Mouse (Mus musculus) midbrain, embryonic 14.5 days (tissue): ENCODE results near the gene Stpg2. TPM values are rescaled to one million over a fixed set of nuclear protein-coding genes. Genes with fewer than 3 reads are reported as not detected.
"Not testable (repeated sequence)": the region's sequence is repeated elsewhere in the genome, so short reads cannot be mapped to it uniquely, and the experiment has no call there.

Experiments
- ATAC-seq: fragments of 200-750 bp; cut with Nextera tagmentation; 2 replicates; pipeline ENCODE4 v1.8.0; 2017; ENCODE audit warnings: moderate number of reproducible peaks, moderate library complexity; ENCODE audit not compliant: low FRiP score, low TSS enrichment
- DNase-seq: peaks from one replicate; pipeline ENCODE4 v3.0.0-alpha.2; 2015
- H3K27ac ChIP-seq: fragments of 300-500 bp; sonication (generic); replicated peaks from 2 replicates; pipeline ENCODE4 v1.5.1; 2014; ENCODE audit warnings: mild to moderate bottlenecking, low read depth, low read length, moderate library complexity
- H3K27me3 ChIP-seq: fragments of 300-500 bp; sonication (generic); 2 replicates; pipeline ENCODE4 v1.6.1; 2014; ENCODE audit warnings: low read length, control low read depth, mixed read lengths; ENCODE audit not compliant: control insufficient read depth, insufficient read depth
- H3K36me3 ChIP-seq: fragments of 300-500 bp; sonication (generic); 2 replicates; pipeline ENCODE4 v1.6.1; 2014; ENCODE audit warnings: low read length, control low read depth; ENCODE audit not compliant: control insufficient read depth, insufficient read depth
- H3K4me1 ChIP-seq: fragments of 300-500 bp; sonication (generic); 2 replicates; pipeline ENCODE4 v1.6.1; 2014; ENCODE audit warnings: mild to moderate bottlenecking, antibody characterized with exemption, low read length, control low read depth; ENCODE audit not compliant: control insufficient read depth, insufficient read depth
- H3K4me2 ChIP-seq: fragments of 300-500 bp; sonication (generic); 2 replicates; pipeline ENCODE4 v1.6.1; 2014; ENCODE audit warnings: mild to moderate bottlenecking, low read length, moderate library complexity
- H3K4me3 ChIP-seq: fragments of 300-500 bp; sonication (generic); replicated peaks from 2 replicates; pipeline ENCODE4 v1.5.1; 2014; ENCODE audit warnings: low read depth, low read length
- H3K9ac ChIP-seq: fragments of 300-500 bp; sonication (generic); replicated peaks from 2 replicates; pipeline ENCODE4 v1.6.1; 2014; ENCODE audit warnings: mild to moderate bottlenecking, low read length, moderate library complexity
- H3K9me3 ChIP-seq: fragments of 300-500 bp; sonication (generic); 2 replicates; pipeline ENCODE4 v1.6.1; 2016; ENCODE audit warnings: low read length, control low read depth, mixed read lengths; ENCODE audit not compliant: control insufficient read depth
- WGBS: fragments of 180-500 bp; shearing (Covaris S2); extraction: QIAGEN DNeasy Blood & Tissue Kit; methylation state at CpG from one replicate; pipeline ENCODE4 v1.1.7; 2014; 5-methylcytosine and 5-hydroxymethylcytosine counted together
- polyA plus RNA-seq: library from polyadenylated mRNA; unstranded; fragments of >200 nt; fragmentation: Nextera tagmentation; extraction: Ambion mirVana; gene quantifications from 2 replicates; pipeline ENCODE4 v1.2.1, GENCODE M21; 2014

Gene Stpg2
- polyA plus RNA-seq, 1 experiment from 2014 or later = 0.20 TPM

DNA sequence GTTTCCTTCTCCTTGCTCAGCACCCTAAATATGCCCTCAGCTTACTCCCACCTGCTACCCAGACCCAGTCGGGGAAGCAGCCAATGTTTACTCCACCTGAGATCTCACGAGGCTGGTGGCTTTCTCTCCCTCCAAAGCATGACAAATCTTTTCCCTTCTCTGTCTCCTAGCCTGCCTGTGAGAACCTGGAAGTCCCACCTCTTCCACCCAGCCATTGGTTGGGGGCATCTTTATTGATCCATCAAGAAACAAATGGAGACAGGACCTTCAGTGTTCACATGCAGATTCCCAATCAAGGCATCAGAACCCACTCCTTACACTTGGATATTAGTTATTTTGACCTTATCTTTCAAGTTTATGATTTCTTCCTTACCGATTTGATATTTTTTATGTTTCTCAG lies 7.1 kb upstream of the Stpg2 start:
- H3K9ac ChIP-seq = no peak overlapping the region
- H3K27me3 ChIP-seq = peaks cover 6% of the 10 kb centered on the region
- no peak overlapping the region for H3K4me3 ChIP-seq
- H3K36me3 ChIP-seq = no peaks in the 10 kb centered on the region
- no peaks in the 10 kb centered on the region for H3K4me1 ChIP-seq
- no peaks in the 10 kb centered on the region for H3K9me3 ChIP-seq
- no peak overlapping the region for H3K27ac ChIP-seq
- ATAC-seq (no peak), DNase-seq (no peak)
- 65% methylated on average over 3 of the region's 3 CpGs for WGBS
- H3K4me2 ChIP-seq = no peak overlapping the region

DNA sequence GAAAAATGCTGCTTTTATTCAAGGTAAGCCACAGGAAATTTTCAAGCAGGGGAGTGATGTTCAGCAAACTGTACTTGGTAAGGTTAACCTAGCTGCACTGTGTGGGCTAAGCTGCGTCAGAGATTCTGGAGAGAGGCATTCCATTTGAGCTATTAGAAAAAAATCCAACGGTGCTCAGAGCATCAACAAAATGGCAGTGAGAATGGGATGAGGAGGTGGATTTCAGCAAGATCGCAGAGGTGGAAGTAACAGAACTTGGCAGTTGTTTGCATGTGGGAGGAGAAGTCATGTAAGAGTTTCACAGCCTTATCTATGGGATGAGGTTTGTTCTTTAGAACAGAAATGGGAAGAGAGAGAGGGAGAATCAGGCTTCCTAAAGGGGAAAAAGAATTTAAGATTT lies 5.2 kb upstream of the Stpg2 start:
- Histone ChIP-seq H3K27me3 (peaks cover 10% of the 10 kb centered on the region), H3K4me3 (no peak overlapping the region), H3K36me3 (no peaks in the 10 kb centered on the region), H3K9ac (no peak overlapping the region), H3K9me3 (no peaks in the 10 kb centered on the region), H3K4me1 (no peaks in the 10 kb centered on the region), H3K27ac (no peak overlapping the region), H3K4me2 (no peak overlapping the region)
- no peak for DNase-seq
- no peak for ATAC-seq
- 87% methylated on average over 3 of the region's 3 CpGs for WGBS

DNA sequence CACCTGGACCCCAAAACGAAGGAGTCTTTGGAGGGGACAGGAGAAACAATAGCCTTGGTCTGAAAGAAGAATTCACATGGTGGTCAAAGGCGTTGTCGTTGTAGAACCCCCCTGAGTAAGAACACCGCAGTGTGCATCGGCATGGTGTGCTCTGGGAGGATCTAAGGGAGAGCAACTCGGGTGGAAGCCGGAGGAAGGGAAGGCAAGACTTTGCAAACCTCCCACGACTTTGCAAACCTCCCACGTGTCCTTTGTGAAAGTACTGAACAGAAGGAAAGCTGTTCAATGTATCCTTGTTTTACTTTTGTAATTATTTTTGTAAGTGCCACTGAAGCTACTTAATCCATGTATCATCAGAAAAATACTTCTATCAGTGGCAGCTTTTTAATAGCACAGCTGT lies 11.5 kb downstream of the Stpg2 start:
- H3K27me3 ChIP-seq = no peaks in the 10 kb centered on the region
- no peak overlapping the region for H3K9ac ChIP-seq
- H3K4me2 ChIP-seq = no peak overlapping the region
- DNase-seq (no peak), ATAC-seq (no peak)
- H3K9me3 ChIP-seq = no peaks in the 10 kb centered on the region
- H3K4me3 ChIP-seq = no peak overlapping the region
- WGBS = 80% methylated on average over 9 of the region's 9 CpGs
- no peaks in the 10 kb centered on the region for H3K36me3 ChIP-seq
- no peak overlapping the region for H3K27ac ChIP-seq
- no peaks in the 10 kb centered on the region for H3K4me1 ChIP-seq

DNA sequence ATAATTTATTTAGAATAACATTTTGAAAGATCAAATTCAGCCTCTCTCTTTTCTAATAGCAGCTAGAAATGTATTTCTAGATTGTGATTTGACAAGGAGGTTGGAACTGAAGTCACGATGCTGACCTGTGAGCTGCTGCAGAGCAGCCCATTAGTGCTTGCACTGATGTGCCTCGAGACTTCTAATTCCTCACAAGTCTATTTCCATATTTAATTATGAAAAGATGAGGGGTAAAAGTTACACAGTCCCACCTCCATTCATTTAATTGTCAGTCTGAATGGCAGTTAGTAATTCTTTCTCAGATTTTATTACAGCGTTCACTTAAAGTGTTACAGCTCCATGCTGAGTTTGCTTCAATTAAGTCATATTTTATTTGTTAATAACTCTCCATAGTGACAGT lies 19.6 kb downstream of the Stpg2 start:
- Histone ChIP-seq H3K9ac (no peak overlapping the region), H3K9me3 (no peaks in the 10 kb centered on the region), H3K4me3 (no peak overlapping the region), H3K4me1 (no peaks in the 10 kb centered on the region), H3K27ac (no peak overlapping the region), H3K27me3 (no peaks in the 10 kb centered on the region), H3K4me2 (no peak overlapping the region), H3K36me3 (no peaks in the 10 kb centered on the region)
- WGBS = 76% methylated on average over 3 of the region's 3 CpGs
- ATAC-seq (no peak), DNase-seq (peak; percentile 1)

DNA sequence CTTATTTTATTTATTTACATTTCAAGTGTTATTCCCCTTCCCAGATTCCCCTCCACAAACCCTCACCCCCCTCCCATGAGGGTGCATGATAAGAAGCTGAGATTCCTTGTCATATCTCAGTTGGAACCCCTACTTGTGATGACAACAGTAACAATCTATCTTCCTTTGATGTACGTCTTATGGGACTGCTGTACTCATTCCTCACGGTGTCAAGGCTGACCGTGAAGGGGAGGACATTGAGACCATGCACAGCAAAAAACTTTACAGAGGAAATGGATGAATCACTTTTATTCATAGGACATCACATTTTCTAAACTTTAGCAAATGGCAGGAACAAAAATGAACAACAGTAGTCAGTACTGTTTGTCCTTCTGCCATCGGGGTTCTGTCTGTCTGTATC lies 21.3 kb downstream of the Stpg2 start:
- DNase-seq (no peak), ATAC-seq (no peak)
- no peak overlapping the region for H3K4me3 ChIP-seq
- H3K9ac ChIP-seq = no peak overlapping the region
- H3K27ac ChIP-seq = no peak overlapping the region
- no peaks in the 10 kb centered on the region for H3K4me1 ChIP-seq
- WGBS = 82% methylated on average over 4 of the region's 4 CpGs
- H3K9me3 ChIP-seq = no peaks in the 10 kb centered on the region
- H3K4me2 ChIP-seq = no peak overlapping the region
- no peaks in the 10 kb centered on the region for H3K27me3 ChIP-seq
- no peaks in the 10 kb centered on the region for H3K36me3 ChIP-seq

DNA sequence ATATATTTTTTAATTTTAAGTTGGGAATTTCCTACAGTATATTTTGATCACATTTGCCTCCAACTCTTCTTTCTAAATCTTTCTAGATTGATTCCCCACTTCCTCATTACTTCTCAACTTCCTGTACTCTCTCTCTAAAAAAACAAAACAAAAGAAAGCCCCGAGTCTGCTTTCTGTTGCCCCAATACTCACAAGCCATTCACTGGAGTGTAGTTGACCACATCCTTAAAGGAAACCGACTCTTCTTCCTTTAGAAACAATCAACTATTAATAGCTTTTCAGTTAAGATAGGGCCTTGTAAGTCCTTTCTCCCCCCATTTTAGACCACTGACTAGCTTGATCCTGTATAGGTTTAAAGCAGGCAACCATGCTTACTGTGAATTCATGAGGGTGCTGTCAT lies 39.7 kb downstream of the Stpg2 start:
- 86% methylated on average over 2 of the region's 2 CpGs for WGBS
- Histone ChIP-seq H3K27me3 (no peaks in the 10 kb centered on the region), H3K9ac (no peak overlapping the region), H3K4me3 (no peak overlapping the region), H3K9me3 (no peaks in the 10 kb centered on the region), H3K4me2 (no peak overlapping the region), H3K36me3 (no peaks in the 10 kb centered on the region), H3K27ac (no peak overlapping the region), H3K4me1 (no peaks in the 10 kb centered on the region)
- ATAC-seq (no peak), DNase-seq (no peak)

DNA sequence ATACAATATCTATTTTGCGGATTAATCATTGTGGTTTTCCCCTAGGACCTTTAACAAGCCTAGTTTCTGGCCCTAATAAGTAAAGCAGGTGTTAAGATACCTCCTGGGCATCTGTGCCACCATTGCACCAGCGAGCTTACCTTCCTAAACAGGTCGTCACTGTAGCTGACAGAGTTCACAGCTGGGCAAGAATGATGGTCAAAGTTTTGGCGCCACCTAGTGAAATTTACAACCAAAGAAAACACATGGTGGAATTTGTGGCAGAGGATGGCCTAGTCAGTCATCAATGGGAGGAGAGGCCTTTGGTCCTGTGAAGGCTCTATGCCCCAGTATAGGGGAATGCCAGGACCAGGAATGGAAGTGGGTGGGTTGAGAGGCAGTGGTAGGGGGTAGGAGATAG lies 41.0 kb downstream of the Stpg2 start:
- peak; percentile 3 for DNase-seq
- 52% methylated on average over 4 of the region's 4 CpGs for WGBS
- no peaks in the 10 kb centered on the region for H3K9me3 ChIP-seq

DNA sequence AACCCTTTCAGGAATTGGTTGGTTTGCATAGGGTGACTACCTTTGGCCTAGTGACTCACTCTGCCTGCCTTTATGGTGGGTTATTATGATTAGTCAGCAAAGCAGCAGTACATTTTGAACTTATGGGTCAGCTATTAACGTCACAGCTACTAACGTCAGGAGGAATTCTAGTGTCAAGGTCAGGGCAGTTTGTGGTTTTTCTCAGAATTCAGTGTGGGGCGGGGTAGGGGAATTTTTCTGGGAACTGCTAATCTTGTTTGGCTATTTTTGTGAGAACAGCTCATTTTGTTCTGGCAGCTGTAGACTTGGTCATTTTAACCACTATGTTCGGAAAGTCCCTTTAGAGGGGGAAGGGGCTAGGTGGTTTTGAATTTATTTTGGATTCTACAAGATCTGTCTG lies 56.9 kb downstream of the Stpg2 start:
- 92% methylated on average over 4 of the region's 4 CpGs for WGBS
- H3K4me1 ChIP-seq, H3K9ac ChIP-seq, H3K27me3 ChIP-seq, H3K9me3 ChIP-seq, H3K27ac ChIP-seq, H3K36me3 ChIP-seq, H3K4me3 ChIP-seq, DNase-seq, ATAC-seq, H3K4me2 ChIP-seq: not testable (repeated sequence)

More for the DNA sequence above, 41.0 kb downstream of the Stpg2 start:
- Histone ChIP-seq H3K27me3 (no peaks in the 10 kb centered on the region), H3K4me2 (no peak overlapping the region), H3K36me3 (no peaks in the 10 kb centered on the region), H3K4me3 (no peak overlapping the region), H3K9ac (no peak overlapping the region), H3K27ac (no peak overlapping the region), H3K4me1 (no peaks in the 10 kb centered on the region)
- no peak for ATAC-seq

DNA sequence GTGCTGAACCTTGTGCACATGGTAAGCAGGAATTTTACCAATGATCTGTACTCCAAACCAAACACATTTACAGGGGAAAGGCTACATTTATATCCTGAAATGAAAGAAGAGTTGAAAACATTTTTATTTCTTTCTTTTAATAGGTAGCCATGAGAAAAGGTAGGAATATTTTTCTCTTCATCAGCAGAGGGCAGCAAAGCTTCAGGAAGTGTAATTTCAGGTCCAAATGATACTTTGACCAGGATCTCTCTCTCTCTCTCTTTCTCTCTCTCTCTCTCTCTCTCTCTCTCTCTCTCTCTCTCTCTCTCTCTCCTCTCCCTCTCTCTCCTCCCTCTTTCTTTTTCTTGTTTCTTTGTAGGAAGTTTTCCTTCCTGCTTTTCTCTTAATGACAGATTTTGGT lies 92.4 kb downstream of the Stpg2 start:
- Histone ChIP-seq H3K4me2 (no peak overlapping the region), H3K4me1 (no peaks in the 10 kb centered on the region), H3K27ac (no peak overlapping the region), H3K4me3 (no peak overlapping the region), H3K27me3 (no peaks in the 10 kb centered on the region), H3K9me3 (no peaks in the 10 kb centered on the region), H3K9ac (no peak overlapping the region), H3K36me3 (no peaks in the 10 kb centered on the region)
- peak; percentile 84 for DNase-seq
- no peak for ATAC-seq
